Mouse (Mus musculus): ENCODE data around the gene Ccdc148.

- TF ChIP-seq CHD1 (IDR thresholded peaks at IDR 0.05; ENCODE audit: low read depth, low read length) = no peak
- TF ChIP-seq ZC3H11A (IDR thresholded peaks at IDR 0.05; ENCODE audit: low read depth, low read length) = no peak
- no peak for TF ChIP-seq CTCF (IDR thresholded peaks at IDR 0.05 in 2 of 3, conservative IDR thresholded peaks at IDR 0.05 in 1 of 3; ENCODE audit: control insufficient read depth in 1 of 3, insufficient read depth in 1 of 3, low read depth in 2 of 3, low read length in 3 of 3, poor library complexity in 1 of 3, severe bottlenecking in 1 of 3)
- no peak for TF ChIP-seq HCFC1 (IDR thresholded peaks at IDR 0.05; ENCODE audit: low read depth, low read length)
- no peak for TF ChIP-seq MAX (IDR thresholded peaks at IDR 0.05; ENCODE audit: low read length)
These were observed 347.5 kb downstream of the Ccdc148 start for GRCm38 (mm10) chr2:58812941-58813340.

All from MEL (cell line).